Mouse (Mus musculus): ENCODE data around the gene Ccnyl1. TPM values are rescaled to one million over a fixed set of nuclear protein-coding genes. Genes with fewer than 3 reads are reported as not detected.

The Ccnyl1 gene
- polyA plus RNA-seq, 1 experiment from 2014 or later = 7.2 TPM

GRCm38 (mm10) chr1:64689561-64690212 lies 568 bp upstream of the Ccnyl1 start:
- H3K9me3 ChIP-seq (ENCODE audit: control insufficient read depth, low read length) = no peaks in the 10 kb centered on the region
- no peak for ATAC-seq (replicated peaks; ENCODE audit: low FRiP score, low TSS enrichment, low read depth)
- H3K27ac ChIP-seq (ENCODE audit: low read depth) = peak overlapping the region; percentile 54; the same call in 1 of the 2 replicates
- no peaks in the 10 kb centered on the region for H3K27me3 ChIP-seq (replicated peaks; ENCODE audit: control insufficient read depth, insufficient read depth, low read length)
- DNase-seq (ENCODE audit: low spot score) = no peak
- WGBS = 21% methylated on average over 9 of the region's 9 CpGs
- H3K4me1 ChIP-seq (replicated peaks; ENCODE audit: control insufficient read depth, insufficient read depth, low read length) = peaks cover 17% of the 10 kb centered on the region
- peak overlapping the region; percentile 90 for H3K4me2 ChIP-seq (ENCODE audit: low read length)
- H3K4me3 ChIP-seq (ENCODE audit: low read depth, low read length) = peak overlapping the region; percentile 77
- H3K36me3 ChIP-seq (ENCODE audit: control insufficient read depth, insufficient read depth, low read length) = no peaks in the 10 kb centered on the region
- H3K9ac ChIP-seq (ENCODE audit: low read length) = peak overlapping the region; percentile 61

DNA sequence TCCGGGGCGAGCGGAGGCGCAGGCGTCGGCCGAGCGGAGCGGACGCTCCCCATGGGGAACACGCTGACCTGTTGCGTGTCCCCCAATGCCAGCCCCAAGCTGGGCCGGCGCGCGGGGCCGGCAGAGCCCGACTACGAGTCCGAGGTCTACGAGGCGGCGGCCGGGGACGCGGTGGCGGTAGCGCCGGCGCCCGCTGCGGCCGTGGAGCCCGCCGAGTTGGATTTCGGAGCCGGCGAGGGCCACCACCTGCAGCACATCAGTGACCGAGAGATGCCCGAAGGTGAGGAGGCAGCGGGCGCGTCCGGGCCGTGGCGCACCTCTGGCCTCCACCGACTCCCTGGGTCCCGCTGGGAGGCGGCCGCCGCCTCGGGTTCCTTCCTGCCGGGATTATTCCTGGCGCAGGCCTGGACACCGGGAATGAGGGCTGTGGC lies 881 bp downstream of the Ccnyl1 start:
- Histone ChIP-seq H3K4me2 (ENCODE audit: low read length) (peak overlapping the region; percentile 82), H3K4me3 (ENCODE audit: low read depth, low read length) (peak overlapping the region; percentile 77), H3K27me3 (replicated peaks; ENCODE audit: control insufficient read depth, insufficient read depth, low read length) (no peaks in the 10 kb centered on the region), H3K36me3 (ENCODE audit: control insufficient read depth, insufficient read depth, low read length) (no peaks in the 10 kb centered on the region), H3K9me3 (ENCODE audit: control insufficient read depth, low read length) (no peaks in the 10 kb centered on the region), H3K4me1 (replicated peaks; ENCODE audit: control insufficient read depth, insufficient read depth, low read length) (peaks cover 17% of the 10 kb centered on the region), H3K9ac (ENCODE audit: low read length) (peak overlapping the region; percentile 77), H3K27ac (ENCODE audit: low read depth) (peak overlapping the region; percentile 43; the same call in 1 of the 2 replicates)
- under 1% methylated on average over 43 of the region's 55 CpGs for WGBS
- peak; percentile 78 for DNase-seq (ENCODE audit: low spot score)
- no peak for ATAC-seq (replicated peaks; ENCODE audit: low FRiP score, low TSS enrichment, low read depth)

DNA sequence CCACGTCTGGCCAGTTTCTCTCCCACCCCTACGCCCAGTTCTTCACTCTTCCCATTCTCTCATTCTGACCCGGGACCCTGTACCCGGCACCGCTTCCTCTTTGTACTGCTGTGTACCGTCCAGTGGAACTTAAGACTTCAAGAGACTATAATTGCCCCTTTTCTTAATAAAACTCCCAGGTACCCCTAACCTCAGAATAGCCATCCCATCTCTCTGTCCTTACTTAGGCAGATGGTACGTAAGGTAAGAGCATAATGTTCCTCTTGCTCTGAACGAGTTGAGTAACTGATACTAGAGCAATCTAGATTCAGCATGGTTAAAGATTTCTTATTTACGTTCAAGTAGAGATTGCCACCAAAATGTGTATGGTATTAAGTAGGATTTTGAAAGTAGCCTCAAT lies 1.3 kb downstream of the Ccnyl1 start:
- Histone ChIP-seq H3K4me3 (ENCODE audit: low read depth, low read length) (peak overlapping the region; percentile 77), H3K4me1 (replicated peaks; ENCODE audit: control insufficient read depth, insufficient read depth, low read length) (peaks cover 17% of the 10 kb centered on the region), H3K9me3 (ENCODE audit: control insufficient read depth, low read length) (no peaks in the 10 kb centered on the region), H3K27ac (ENCODE audit: low read depth) (no peak overlapping the region), H3K4me2 (ENCODE audit: low read length) (peak overlapping the region; percentile 82), H3K9ac (ENCODE audit: low read length) (peak overlapping the region; percentile 77), H3K36me3 (ENCODE audit: control insufficient read depth, insufficient read depth, low read length) (no peaks in the 10 kb centered on the region), H3K27me3 (replicated peaks; ENCODE audit: control insufficient read depth, insufficient read depth, low read length) (no peaks in the 10 kb centered on the region)
- WGBS = 3% methylated on average over 9 of the region's 9 CpGs
- no peak for ATAC-seq (replicated peaks; ENCODE audit: low FRiP score, low TSS enrichment, low read depth)
- no peak for DNase-seq (ENCODE audit: low spot score)

DNA sequence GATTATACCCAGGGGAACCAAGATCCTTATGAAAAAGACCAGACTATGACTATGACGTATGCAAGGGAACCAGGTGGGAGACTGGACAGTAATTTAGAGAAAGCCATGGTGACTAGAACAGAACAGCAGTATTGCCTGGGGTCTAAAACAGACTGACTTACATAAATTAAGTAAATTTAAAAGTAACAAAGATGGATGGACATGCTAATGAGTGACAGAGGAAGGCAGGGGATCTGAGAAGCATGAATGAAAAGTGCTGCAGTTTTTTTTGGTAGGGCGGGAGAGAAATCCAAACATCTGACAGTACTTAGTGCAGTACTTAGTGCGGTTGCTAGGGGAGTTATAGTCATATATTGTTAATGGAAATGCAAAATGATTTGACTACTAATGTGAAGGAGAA lies 4.9 kb downstream of the Ccnyl1 start:
- ATAC-seq (replicated peaks; ENCODE audit: low FRiP score, low TSS enrichment, low read depth) (no peak), DNase-seq (ENCODE audit: low spot score) (no peak)
- Histone ChIP-seq H3K4me1 (replicated peaks; ENCODE audit: control insufficient read depth, insufficient read depth, low read length) (peaks cover 13% of the 10 kb centered on the region), H3K36me3 (ENCODE audit: control insufficient read depth, insufficient read depth, low read length) (no peaks in the 10 kb centered on the region), H3K9ac (ENCODE audit: low read length) (no peak overlapping the region), H3K4me3 (ENCODE audit: low read depth, low read length) (no peak overlapping the region), H3K27ac (ENCODE audit: low read depth) (no peak overlapping the region), H3K4me2 (ENCODE audit: low read length) (no peak overlapping the region), H3K27me3 (replicated peaks; ENCODE audit: control insufficient read depth, insufficient read depth, low read length) (no peaks in the 10 kb centered on the region), H3K9me3 (ENCODE audit: control insufficient read depth, low read length) (no peaks in the 10 kb centered on the region)
- WGBS = 84% methylated on average over 3 of the region's 3 CpGs

GRCm38 (mm10) chr1:64701780-64702179 lies 11.5 kb downstream of the Ccnyl1 start:
- WGBS = 82% methylated on average over 3 of the region's 3 CpGs
- H3K4me3 ChIP-seq (ENCODE audit: low read depth, low read length) = no peak overlapping the region
- H3K4me2 ChIP-seq (ENCODE audit: low read length) = no peak overlapping the region
- H3K9me3 ChIP-seq (ENCODE audit: control insufficient read depth, low read length) = no peaks in the 10 kb centered on the region
- H3K9ac ChIP-seq (ENCODE audit: low read length) = no peak overlapping the region
- no peaks in the 10 kb centered on the region for H3K4me1 ChIP-seq (replicated peaks; ENCODE audit: control insufficient read depth, insufficient read depth, low read length)
- H3K27me3 ChIP-seq (replicated peaks; ENCODE audit: control insufficient read depth, insufficient read depth, low read length) = no peaks in the 10 kb centered on the region
- peaks cover 7% of the 10 kb centered on the region; the same call in 1 of the 2 replicates for H3K36me3 ChIP-seq (ENCODE audit: control insufficient read depth, insufficient read depth, low read length)
- ATAC-seq (replicated peaks; ENCODE audit: low FRiP score, low TSS enrichment, low read depth) (no peak), DNase-seq (ENCODE audit: low spot score) (no peak)
- H3K27ac ChIP-seq (ENCODE audit: low read depth) = no peak overlapping the region

- ATAC-seq (replicated peaks; ENCODE audit: low FRiP score, low TSS enrichment, low read depth) (no peak), DNase-seq (ENCODE audit: low spot score) (peak; percentile 71)
- Histone ChIP-seq H3K27ac (ENCODE audit: low read depth) (no peak overlapping the region), H3K4me1 (replicated peaks; ENCODE audit: control insufficient read depth, insufficient read depth, low read length) (no peaks in the 10 kb centered on the region), H3K36me3 (ENCODE audit: control insufficient read depth, insufficient read depth, low read length) (peaks cover 14% of the 10 kb centered on the region; the same call in 1 of the 2 replicates), H3K4me3 (ENCODE audit: low read depth, low read length) (no peak overlapping the region), H3K4me2 (ENCODE audit: low read length) (no peak overlapping the region), H3K9me3 (ENCODE audit: control insufficient read depth, low read length) (no peaks in the 10 kb centered on the region), H3K9ac (ENCODE audit: low read length) (no peak overlapping the region), H3K27me3 (replicated peaks; ENCODE audit: control insufficient read depth, insufficient read depth, low read length) (no peaks in the 10 kb centered on the region)
- 46% methylated on average over 6 of the region's 6 CpGs for WGBS
These were observed 15.0 kb downstream of the Ccnyl1 start for GRCm38 (mm10) chr1:64705230-64705629.

GRCm38 (mm10) chr1:64706610-64707009 lies 16.4 kb downstream of the Ccnyl1 start:
- H3K9me3 ChIP-seq (ENCODE audit: control insufficient read depth, low read length) = no peaks in the 10 kb centered on the region
- no peak overlapping the region for H3K4me2 ChIP-seq (ENCODE audit: low read length)
- H3K27me3 ChIP-seq (replicated peaks; ENCODE audit: control insufficient read depth, insufficient read depth, low read length) = no peaks in the 10 kb centered on the region
- no peak overlapping the region for H3K27ac ChIP-seq (ENCODE audit: low read depth)
- WGBS = 90% methylated on average over 2 of the region's 2 CpGs
- H3K36me3 ChIP-seq (ENCODE audit: control insufficient read depth, insufficient read depth, low read length) = peaks cover 7% of the 10 kb centered on the region; the same call in 1 of the 2 replicates
- no peak for ATAC-seq (replicated peaks; ENCODE audit: low FRiP score, low TSS enrichment, low read depth)
- no peak overlapping the region for H3K9ac ChIP-seq (ENCODE audit: low read length)
- no peaks in the 10 kb centered on the region for H3K4me1 ChIP-seq (replicated peaks; ENCODE audit: control insufficient read depth, insufficient read depth, low read length)
- H3K4me3 ChIP-seq (ENCODE audit: low read depth, low read length) = no peak overlapping the region
- DNase-seq (ENCODE audit: low spot score) = no peak

- H3K9ac ChIP-seq (ENCODE audit: low read length) = no peak overlapping the region
- H3K36me3 ChIP-seq (ENCODE audit: control insufficient read depth, insufficient read depth, low read length) = peaks cover 20% of the 10 kb centered on the region; the same call in 1 of the 2 replicates
- no peaks in the 10 kb centered on the region for H3K27me3 ChIP-seq (replicated peaks; ENCODE audit: control insufficient read depth, insufficient read depth, low read length)
- no peak overlapping the region for H3K27ac ChIP-seq (ENCODE audit: low read depth)
- no peaks in the 10 kb centered on the region for H3K4me1 ChIP-seq (replicated peaks; ENCODE audit: control insufficient read depth, insufficient read depth, low read length)
- no peak overlapping the region for H3K4me3 ChIP-seq (ENCODE audit: low read depth, low read length)
- no peak for DNase-seq (ENCODE audit: low spot score)
- H3K9me3 ChIP-seq (ENCODE audit: control insufficient read depth, low read length) = no peaks in the 10 kb centered on the region
- whole genome bisulfite sequencing = 16% methylated on average over 2 of the region's 2 CpGs
- ATAC-seq (replicated peaks; ENCODE audit: low FRiP score, low TSS enrichment, low read depth) = no peak
- no peak overlapping the region for H3K4me2 ChIP-seq (ENCODE audit: low read length)
These were observed 19.6 kb downstream of the Ccnyl1 start for GRCm38 (mm10) chr1:64709891-64710290.
